ENCODE assay signal across 13 mouse cellular contexts in the genomic region with DNA sequence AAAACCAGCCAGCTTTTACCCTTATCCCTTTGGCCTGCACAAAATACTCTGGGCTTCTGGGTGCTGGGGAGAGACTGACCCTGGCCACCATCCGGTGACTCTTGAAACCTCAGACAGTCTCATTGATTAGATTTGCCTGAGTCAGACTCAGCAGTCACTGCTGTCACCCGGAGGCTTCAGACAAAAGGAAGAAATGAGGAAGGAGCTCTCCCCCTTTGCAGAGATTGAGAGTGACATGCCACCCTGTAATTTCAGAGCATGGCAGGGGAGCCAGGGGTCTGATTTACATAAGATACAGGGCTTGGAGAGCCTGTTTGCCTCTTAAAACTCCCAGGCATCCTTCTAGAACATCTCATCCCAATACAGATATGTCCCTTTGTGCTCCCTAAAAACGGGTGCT. TPM values are rescaled to one million over a fixed set of nuclear protein-coding genes. Genes with fewer than 3 reads are reported as not detected.
DNase-seq lines count a peak whose midpoint lies in the region; ATAC-seq lines count a peak whose summit lies in the region.
"Had no signal": no experiment of that assay in that cellular context is flagged by ENCODE, and none has a peak within 500 bp of the region (broad histone marks: within the 10 kb centered on the region; RNA-seq: fewer than 3 reads in every experiment).

No protein-coding gene starts in this region.

- no peaks in the 10 kb centered on the region for H3K9me3 ChIP-seq in heart, embryonic 15.5 days (replicated peaks)
- no peaks in the 10 kb centered on the region for H3K9me3 ChIP-seq in midbrain, embryonic 13.5 days
- no peaks in the 10 kb centered on the region for H3K9me3 ChIP-seq in midbrain, embryonic 14.5 days (ENCODE audit: control insufficient read depth, low read length)
- H3K9me3 ChIP-seq in intestine, embryonic 16.5 days (ENCODE audit: control insufficient read depth, low read length), result no peaks in the 10 kb centered on the region

- 19% methylated on average over 3 of the region's 3 CpGs for WGBS in heart, embryonic 15.5 days
- WGBS in midbrain, embryonic 13.5 days, result 36% methylated on average over 3 of the region's 3 CpGs
- 31% methylated on average over 3 of the region's 3 CpGs for WGBS in midbrain, embryonic 14.5 days
- 49% methylated on average over 3 of the region's 3 CpGs for WGBS in intestine, embryonic 16.5 days

- no peak for ATAC-seq in heart, embryonic 15.5 days (replicated peaks; ENCODE audit: insufficient number of reproducible peaks, insufficient read depth, low FRiP score, low read depth)
- no peak for ATAC-seq in midbrain, embryonic 13.5 days
- no peak for ATAC-seq in midbrain, embryonic 14.5 days (ENCODE audit: low FRiP score, low TSS enrichment)
- ATAC-seq in intestine, embryonic 16.5 days, result no peak

- no peaks in the 10 kb centered on the region for H3K27me3 ChIP-seq in heart, embryonic 15.5 days
- H3K27me3 ChIP-seq in midbrain, embryonic 13.5 days, result no peaks in the 10 kb centered on the region
- no peaks in the 10 kb centered on the region for H3K27me3 ChIP-seq in midbrain, embryonic 14.5 days (ENCODE audit: control insufficient read depth, insufficient read depth, low read length)
- H3K27me3 ChIP-seq in intestine, embryonic 16.5 days (replicated peaks; ENCODE audit: control insufficient read depth, insufficient read depth, low read length), result no peaks in the 10 kb centered on the region
- H3K27me3 ChIP-seq: CH12.LX had no signal

- peaks cover 86% of the 10 kb centered on the region for H3K4me1 ChIP-seq in heart, embryonic 15.5 days (replicated peaks)
- H3K4me1 ChIP-seq in midbrain, embryonic 13.5 days (replicated peaks), result peaks cover 45% of the 10 kb centered on the region
- peaks cover 9% of the 10 kb centered on the region; the same call in 1 of the 2 replicates for H3K4me1 ChIP-seq in midbrain, embryonic 14.5 days (ENCODE audit: control insufficient read depth, insufficient read depth, low read length)
- H3K4me1 ChIP-seq in intestine, embryonic 16.5 days (ENCODE audit: control insufficient read depth, insufficient read depth, low read length), result peaks cover 30% of the 10 kb centered on the region

- H3K27ac ChIP-seq in heart, embryonic 15.5 days, result peak overlapping the region; percentile 89
- 0 out of 2 replicates have a peak overlapping the region, but pooled peaks have one; percentile 9 for H3K27ac ChIP-seq in midbrain, embryonic 13.5 days
- H3K27ac ChIP-seq in midbrain, embryonic 14.5 days (replicated peaks; ENCODE audit: low read depth, low read length), result no peak overlapping the region
- peak overlapping the region; percentile 56; the same call in 1 of the 2 replicates for H3K27ac ChIP-seq in intestine, embryonic 16.5 days (ENCODE audit: low read length)

- no peak overlapping the region for H3K9ac ChIP-seq in heart, embryonic 15.5 days
- 0 out of 2 replicates have a peak overlapping the region, but pooled peaks have one; percentile 32 for H3K9ac ChIP-seq in midbrain, embryonic 13.5 days (replicated peaks)
- H3K9ac ChIP-seq in midbrain, embryonic 14.5 days (replicated peaks; ENCODE audit: low read length), result no peak overlapping the region
- H3K9ac ChIP-seq in intestine, embryonic 16.5 days (ENCODE audit: low read depth, low read length), result 0 out of 2 replicates have a peak overlapping the region, but pooled peaks have one; percentile 36

- H3K4me2 ChIP-seq in heart, embryonic 15.5 days, result no peak overlapping the region
- H3K4me2 ChIP-seq in midbrain, embryonic 13.5 days (replicated peaks), result no peak overlapping the region
- no peak overlapping the region for H3K4me2 ChIP-seq in midbrain, embryonic 14.5 days (ENCODE audit: low read length)
- H3K4me2 ChIP-seq in intestine, embryonic 16.5 days (ENCODE audit: low read depth, low read length), result no peak overlapping the region
- H3K4me2 ChIP-seq: midbrain, embryonic 11.5 days had no signal

- no peak for DNase-seq in heart, adult 9 months (ENCODE audit: low spot score in 2 of 2)
- DNase-seq in midbrain, embryonic 14.5 days, result no peak
- DNase-seq in ovary, postnatal 14 days (ENCODE audit: low spot score), result no peak
- no peak for DNase-seq in spleen, postnatal 4 days (ENCODE audit: low spot score in 2 of 2)
- no peak for DNase-seq in thymus, postnatal 0 days (ENCODE audit: low spot score)
- DNase-seq: gastrocnemius, postnatal 36 days; liver; thymus, adult 2 months had no signal

- no peaks in the 10 kb centered on the region for H3K36me3 ChIP-seq in heart, embryonic 15.5 days
- H3K36me3 ChIP-seq in midbrain, embryonic 13.5 days, result no peaks in the 10 kb centered on the region
- no peaks in the 10 kb centered on the region for H3K36me3 ChIP-seq in midbrain, embryonic 14.5 days (ENCODE audit: control insufficient read depth, insufficient read depth, low read length)
- H3K36me3 ChIP-seq in intestine, embryonic 16.5 days (ENCODE audit: control insufficient read depth, insufficient read depth, low read length), result no peaks in the 10 kb centered on the region

- H3K4me3 ChIP-seq in heart, embryonic 15.5 days, result no peak overlapping the region
- no peak overlapping the region for H3K4me3 ChIP-seq in midbrain, embryonic 13.5 days (replicated peaks)
- H3K4me3 ChIP-seq in midbrain, embryonic 14.5 days (replicated peaks; ENCODE audit: low read depth, low read length), result no peak overlapping the region
- no peak overlapping the region for H3K4me3 ChIP-seq in intestine, embryonic 16.5 days (ENCODE audit: low read length)

RNA-seq across cellular contexts. Expression of a gene that starts 46.8 kb away (rescaled TPM):
- polyA plus RNA-seq in heart, embryonic 15.5 days (2015; fragmentation: Nextera tagmentation; extraction: Ambion mirVana), result 1.9 and 2.5 TPM in 2 replicates
- polyA plus RNA-seq in midbrain, embryonic 13.5 days (2015; fragmentation: Nextera tagmentation; extraction: Ambion mirVana), result 6.0 and 8.9 TPM in 2 replicates
- polyA plus RNA-seq in midbrain, embryonic 14.5 days (2014; fragmentation: Nextera tagmentation; extraction: Ambion mirVana), result 6.0 and 6.4 TPM in 2 replicates
- 3.6 and 4.3 TPM in 2 replicates for polyA plus RNA-seq in intestine, embryonic 16.5 days (2015; fragmentation: Nextera tagmentation; extraction: Ambion mirVana)
- 2.7 and 2.9 TPM in 2 replicates for polyA plus RNA-seq in thymus, postnatal 0 days (2015; fragmentation: Nextera tagmentation; extraction: Ambion mirVana)

RNA-seq across cellular contexts. Expression of a gene that starts 47.0 kb away (rescaled TPM):
- 117 and 120 TPM in 2 replicates for polyA plus RNA-seq in heart, embryonic 15.5 days (2015; fragmentation: Nextera tagmentation; extraction: Ambion mirVana)
- 121 and 124 TPM in 2 replicates for polyA plus RNA-seq in midbrain, embryonic 13.5 days (2015; fragmentation: Nextera tagmentation; extraction: Ambion mirVana)
- 139 and 148 TPM in 2 replicates for polyA plus RNA-seq in midbrain, embryonic 14.5 days (2014; fragmentation: Nextera tagmentation; extraction: Ambion mirVana)
- polyA plus RNA-seq in intestine, embryonic 16.5 days (2015; fragmentation: Nextera tagmentation; extraction: Ambion mirVana), result 211 and 216 TPM in 2 replicates
- polyA plus RNA-seq in thymus, postnatal 0 days (2015; fragmentation: Nextera tagmentation; extraction: Ambion mirVana), result 184 and 189 TPM in 2 replicates

Comparison
In these comparisons a context has a peak if more than half of its experiments do, and no peak if none do; other contexts are left out.
1. H3K9ac ChIP-seq: peak in midbrain, embryonic 13.5 days (single experiment) and intestine, embryonic 16.5 days (single experiment); none in heart, embryonic 15.5 days (single experiment) and midbrain, embryonic 14.5 days (single experiment).